Mouse (Mus musculus) frontal cortex, adult (tissue): Measurements from ENCODE around the gene Gtf2i.
A peak's percentile ranks its signal among the peaks of the same experiment; 100 is the strongest.

Source experiments
- ATAC-seq: cut with Nextera tagmentation; 2 replicates; pipeline ENCODE4 v1.9.2; 2017; ENCODE audit warnings: mild to moderate bottlenecking, moderate library complexity, mixed read lengths; ENCODE audit not compliant: low TSS enrichment

Gene Gtf2i

GRCm38 (mm10) chr5:134322355-134322754 is 7.8 kb upstream of the Gtf2i start:
- ATAC-seq = no peak

- no peak for ATAC-seq
These were observed 7.1 kb upstream of the Gtf2i start for GRCm38 (mm10) chr5:134321699-134322098.

DNA sequence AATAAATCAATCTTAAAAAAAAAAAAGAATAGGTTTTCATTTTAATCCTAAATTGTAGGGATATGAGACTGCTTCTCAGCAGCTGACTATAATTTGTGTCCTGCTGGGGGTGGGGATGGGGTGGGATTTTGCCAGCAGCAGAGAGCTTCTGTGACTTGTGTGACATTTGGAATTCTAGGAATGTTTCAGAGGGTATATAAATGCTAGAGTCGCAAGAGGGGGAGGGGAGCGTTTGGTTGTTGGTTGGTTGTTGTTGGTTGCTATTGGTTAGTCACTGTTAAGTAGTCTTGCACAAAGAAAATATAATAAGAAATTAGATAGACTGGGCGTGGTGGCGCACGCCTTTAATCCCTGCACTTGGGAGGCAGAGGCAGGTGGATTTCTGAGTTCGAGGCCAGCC is 4.3 kb upstream of the Gtf2i start:
- ATAC-seq = no peak

GRCm38 (mm10) chr5:134316721-134317120 is 2.2 kb upstream of the Gtf2i start:
- no peak for ATAC-seq

- ATAC-seq = no peak
These were observed 1.2 kb upstream of the Gtf2i start for GRCm38 (mm10) chr5:134315623-134316350.

GRCm38 (mm10) chr5:134314068-134314674 is 389 bp downstream of the Gtf2i start:
- peak; percentile 21 for ATAC-seq

GRCm38 (mm10) chr5:134313451-134314067 is 1.0 kb downstream of the Gtf2i start:
- peak; percentile 36 for ATAC-seq

DNA sequence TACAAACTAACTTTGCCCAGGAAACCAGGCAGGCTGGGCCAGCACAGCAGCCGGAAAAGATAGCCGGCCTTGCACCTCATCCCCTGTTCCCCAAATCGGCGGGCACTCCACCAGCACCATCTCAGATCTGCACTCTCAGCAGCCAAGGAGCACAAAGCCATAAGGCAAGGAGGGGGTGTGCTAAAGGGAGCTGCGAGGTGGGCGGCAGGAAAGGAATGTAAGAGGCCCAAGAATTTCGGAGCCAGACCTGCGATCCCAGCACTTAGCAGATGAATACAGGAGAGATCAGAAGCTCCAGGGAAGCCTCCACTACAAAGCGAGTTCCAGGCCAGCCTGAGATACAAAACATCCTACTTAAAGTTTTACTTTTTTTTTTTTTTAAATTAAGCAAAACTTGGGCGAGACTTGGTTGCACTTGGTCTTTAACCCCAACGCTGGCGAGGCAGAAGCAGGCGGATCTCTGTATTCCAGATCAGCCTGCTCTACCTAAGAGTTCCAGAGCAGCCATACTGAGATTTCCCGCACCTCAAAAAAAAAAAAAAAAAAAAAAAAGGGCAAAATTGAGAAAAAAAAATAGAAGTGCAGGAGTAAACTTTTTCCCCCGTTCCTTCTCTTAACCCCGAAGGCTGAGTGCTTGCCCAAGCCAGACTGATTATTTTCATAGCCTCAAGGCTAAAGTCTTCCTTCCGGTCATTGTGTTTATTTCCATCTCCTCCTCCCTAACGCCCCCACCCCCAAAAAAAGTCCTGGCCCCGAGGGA is 1.7 kb downstream of the Gtf2i start:
- peak; percentile 39; the same call in 1 of the 2 replicates for ATAC-seq

GRCm38 (mm10) chr5:134311894-134312411 is 2.6 kb downstream of the Gtf2i start:
- no peak for ATAC-seq

DNA sequence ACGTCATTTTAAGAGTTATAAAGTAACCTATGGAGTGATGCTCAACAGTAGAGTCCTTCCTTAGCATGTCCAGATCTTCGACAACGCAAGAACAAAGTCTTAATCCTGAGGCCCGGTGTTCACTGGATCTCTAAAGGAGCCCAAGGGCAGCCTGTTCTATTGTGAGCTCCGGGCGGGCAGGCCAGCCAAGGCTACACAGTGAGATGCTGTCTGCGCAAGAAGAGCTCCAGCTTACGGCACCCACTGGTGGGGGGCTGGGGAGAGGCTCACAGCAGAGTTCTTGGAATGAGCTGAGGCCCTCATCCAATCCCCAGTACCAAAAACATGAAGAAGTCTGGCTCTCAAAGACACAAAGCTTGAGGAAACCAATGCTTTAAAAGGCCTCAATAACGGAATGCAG is 4.4 kb downstream of the Gtf2i start:
- ATAC-seq = no peak

DNA sequence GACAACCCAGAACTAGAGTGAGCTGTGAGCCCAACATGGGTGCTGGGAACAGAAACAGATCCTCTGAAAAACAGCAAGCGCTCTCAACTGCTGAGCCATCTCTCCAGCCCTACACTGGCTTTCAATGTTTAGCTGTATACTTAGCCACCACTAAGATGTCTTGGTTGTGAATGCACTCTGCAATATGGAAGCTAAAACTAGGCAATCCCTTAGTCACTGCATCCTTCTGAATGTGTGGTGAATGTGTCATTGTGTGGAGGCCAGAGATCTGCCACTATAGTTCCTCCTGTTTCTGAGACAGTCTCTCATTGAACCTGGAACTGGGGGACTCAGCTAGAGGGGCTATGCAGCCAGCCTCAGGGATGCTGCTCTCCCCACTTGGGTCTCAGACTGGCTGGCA is 5.2 kb downstream of the Gtf2i start:
- ATAC-seq = no peak

DNA sequence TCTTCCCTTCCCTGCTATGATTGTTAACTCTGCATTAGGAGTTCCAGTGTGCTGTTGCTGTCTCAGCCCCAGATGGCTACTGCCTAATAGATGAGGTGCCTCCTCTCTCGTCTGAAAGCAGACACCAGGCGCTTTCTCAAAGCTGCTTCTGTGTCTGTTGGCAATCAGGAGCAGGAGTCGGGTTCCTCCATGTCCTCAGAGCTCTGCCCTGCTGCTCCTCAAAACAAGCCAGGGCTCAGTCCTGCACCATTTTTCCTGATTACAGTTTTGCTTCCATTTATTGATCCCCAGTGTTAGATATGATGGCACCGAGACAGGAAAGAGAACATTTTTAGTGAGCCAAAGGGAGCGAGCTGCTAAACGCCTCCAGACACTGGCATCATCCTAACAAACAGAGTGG is 9.9 kb downstream of the Gtf2i start:
- ATAC-seq = peak; percentile 25; the same call in 1 of the 2 replicates

DNA sequence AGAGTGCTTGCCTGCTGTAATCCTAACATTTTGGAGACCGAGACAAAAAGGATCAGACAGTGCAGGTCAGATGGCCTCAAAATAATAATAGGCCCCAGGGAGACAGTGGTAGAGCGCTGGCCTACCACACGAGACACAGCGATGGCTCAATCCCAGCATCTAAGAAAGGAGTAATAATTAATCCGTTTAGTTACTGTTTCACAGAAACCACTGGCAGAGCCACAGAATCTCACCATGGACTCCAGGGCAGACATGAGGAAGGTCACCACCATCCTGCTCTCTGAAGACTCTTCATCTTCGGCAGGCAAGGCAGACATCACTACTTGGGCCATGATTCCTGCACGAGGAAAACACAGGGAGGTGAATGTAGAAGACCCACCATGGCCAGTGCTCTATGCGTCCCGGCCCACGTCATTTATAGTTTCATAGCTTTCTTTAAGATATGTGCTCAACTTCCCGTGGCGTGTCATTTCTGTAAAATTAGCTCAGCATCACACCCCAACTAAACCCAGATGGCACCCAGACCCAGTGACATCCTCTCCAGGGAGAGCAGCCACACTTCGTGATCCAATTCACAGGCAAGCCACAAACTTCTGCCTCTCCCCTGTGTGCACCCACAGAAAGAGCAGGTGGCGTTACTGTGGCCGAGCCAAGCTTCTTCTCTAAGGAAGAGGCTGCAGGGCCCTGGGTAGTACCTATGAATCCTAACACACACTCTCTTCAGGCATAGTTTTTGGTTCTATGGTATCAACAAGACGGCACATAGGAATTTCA is 19.1 kb downstream of the Gtf2i start:
- ATAC-seq = peak; percentile 91

GRCm38 (mm10) chr5:134294606-134295005 is 20.0 kb downstream of the Gtf2i start:
- no peak for ATAC-seq

DNA sequence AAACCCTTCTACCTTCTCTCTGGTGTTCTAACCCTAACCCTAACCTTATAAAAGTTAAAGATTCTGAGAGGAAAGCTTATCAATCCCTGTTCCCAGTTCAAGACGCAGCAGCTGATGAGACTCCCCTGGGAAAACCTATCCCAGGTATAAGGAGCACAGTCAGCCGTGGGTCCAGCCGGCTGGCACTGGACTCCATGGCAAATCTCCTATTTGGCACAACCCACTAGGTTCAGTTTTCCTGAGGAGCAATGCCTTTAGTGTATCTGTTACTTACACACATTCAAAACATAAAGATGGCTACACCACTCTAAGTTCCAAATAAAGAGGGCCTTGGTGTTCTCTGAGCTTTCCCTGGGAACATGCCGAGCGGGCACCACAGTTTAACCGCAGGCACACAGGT is 23.5 kb downstream of the Gtf2i start:
- ATAC-seq = no peak

DNA sequence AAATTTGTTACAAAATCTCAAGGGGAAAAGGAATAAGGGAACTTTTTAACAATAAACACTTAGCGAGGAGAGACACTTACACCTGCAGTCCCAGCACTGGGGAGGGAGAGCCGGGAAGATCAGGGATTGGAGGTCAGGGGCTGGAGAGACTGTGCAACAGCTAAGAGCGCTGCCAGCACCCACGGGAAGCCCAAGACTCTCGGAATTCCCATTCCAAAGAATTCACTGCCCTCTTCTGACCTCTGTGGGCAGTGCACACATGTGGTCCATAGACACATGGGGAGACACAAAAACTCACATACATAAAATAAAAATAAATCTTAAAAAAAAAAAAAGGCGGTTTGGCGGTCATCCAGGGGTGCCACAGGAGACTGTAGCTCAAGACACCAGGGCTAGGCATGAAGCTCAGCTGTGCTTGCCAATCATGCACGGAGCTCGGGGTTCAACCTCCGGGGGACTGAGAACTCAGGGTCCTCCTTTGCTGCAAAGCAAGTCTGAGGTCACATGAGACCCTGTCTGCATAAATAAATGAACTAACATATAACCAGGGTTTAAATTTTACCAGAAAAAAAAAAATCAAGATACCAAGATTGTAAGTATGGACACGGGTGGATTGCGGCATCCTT is 24.5 kb downstream of the Gtf2i start:
- no peak for ATAC-seq

DNA sequence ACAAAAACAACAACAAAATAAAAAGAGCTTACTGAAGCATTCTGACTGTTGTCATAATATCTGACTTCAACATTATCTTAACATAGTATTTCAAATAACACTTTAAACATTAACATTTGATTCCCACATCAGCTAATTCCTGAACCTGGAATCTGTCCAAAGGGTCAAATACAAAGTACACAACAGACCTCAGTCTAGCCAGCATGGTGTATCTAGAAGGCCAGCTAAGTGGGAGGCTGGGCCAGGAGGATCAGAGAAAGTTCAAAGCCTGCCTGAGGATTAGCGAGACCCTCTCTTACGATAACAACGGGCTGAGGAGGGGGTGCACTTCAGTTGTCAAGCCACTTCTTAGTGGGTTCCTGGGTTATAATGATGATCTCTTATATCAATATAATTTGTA is 26.5 kb downstream of the Gtf2i start:
- no peak for ATAC-seq

DNA sequence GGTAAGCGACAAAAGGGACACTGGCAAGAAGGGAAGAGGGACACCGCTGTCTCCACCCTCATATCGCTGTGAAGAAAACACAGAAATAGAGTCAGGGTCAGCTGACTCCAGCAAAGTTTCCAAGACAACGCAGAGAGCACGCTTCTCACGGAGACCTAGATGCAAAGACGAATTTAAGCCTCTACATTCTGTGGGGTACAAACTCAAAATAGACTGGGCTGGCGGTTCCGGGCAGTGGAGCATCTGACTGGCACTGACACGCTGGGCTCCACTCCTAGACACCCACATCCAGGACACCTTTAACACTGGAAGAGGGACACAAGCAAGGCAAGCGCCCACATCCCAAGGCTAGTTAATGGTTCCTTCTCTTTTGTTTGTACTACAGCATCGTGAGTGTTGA is 29.6 kb downstream of the Gtf2i start:
- ATAC-seq = peak; percentile 72

- ATAC-seq = no peak
These were observed 32.0 kb downstream of the Gtf2i start for GRCm38 (mm10) chr5:134282603-134283002.

DNA sequence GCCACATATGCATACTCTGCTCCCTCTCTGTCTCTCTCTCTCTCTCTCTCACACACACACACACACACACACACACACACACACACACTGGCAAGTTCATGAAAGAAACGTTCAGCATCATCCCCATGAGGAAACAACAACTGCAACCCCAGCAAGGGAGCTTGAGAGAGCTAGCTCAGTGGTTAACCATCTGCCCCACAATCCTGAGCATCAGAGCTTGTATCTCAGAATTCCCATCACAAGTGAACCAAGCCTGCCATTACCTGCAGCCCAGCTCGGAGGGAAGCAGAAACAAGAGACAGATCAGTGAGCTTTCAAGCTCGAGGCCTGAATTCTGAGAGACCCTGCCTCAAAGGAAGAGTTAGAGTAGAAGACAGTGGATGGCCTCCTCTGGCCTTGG is 32.5 kb downstream of the Gtf2i start:
- no peak for ATAC-seq

GRCm38 (mm10) chr5:134279371-134279770 is 35.2 kb downstream of the Gtf2i start:
- ATAC-seq = no peak
